Mouse (Mus musculus): ENCODE data around the gene Gm28557. TPM values are rescaled to one million over a fixed set of nuclear protein-coding genes. Genes with fewer than 3 reads are reported as not detected.

The Gm28557 gene
- total RNA-seq (2023) = 4.1 TPM

DNA sequence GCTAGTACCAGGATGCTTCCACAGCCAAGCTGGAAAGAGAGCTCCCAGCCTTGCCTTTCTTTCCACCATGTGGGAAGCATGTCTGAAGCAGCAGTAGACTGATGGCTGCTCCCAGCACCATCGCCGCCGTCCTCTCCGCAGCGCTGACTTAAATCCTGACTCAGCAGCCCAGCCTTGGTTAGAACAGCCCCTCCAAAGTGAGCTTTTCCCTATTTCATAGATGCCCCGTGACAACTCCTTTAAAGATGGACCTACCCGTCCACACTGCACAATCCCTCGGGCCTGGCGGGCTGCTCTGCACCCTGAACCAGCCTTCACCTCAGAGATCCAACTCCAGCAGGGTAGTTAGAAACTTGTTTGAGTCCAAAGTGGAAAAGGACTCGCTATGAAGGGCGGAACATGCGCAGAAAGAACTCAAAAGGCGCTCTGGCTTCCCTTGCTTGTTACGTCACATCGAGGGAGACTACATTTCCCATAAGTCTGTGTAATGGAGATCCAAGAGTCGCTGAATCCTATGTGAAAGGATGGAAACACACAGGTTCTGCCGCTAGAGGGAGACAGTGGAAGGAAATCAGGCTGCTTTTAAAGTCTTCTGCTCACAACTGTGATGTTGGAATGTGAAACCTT, at the start of gene Gm28557:
TSS of gene Gm28557 (minus strand) at position 411 of the 627 bp plus-strand sequence.

DNA sequence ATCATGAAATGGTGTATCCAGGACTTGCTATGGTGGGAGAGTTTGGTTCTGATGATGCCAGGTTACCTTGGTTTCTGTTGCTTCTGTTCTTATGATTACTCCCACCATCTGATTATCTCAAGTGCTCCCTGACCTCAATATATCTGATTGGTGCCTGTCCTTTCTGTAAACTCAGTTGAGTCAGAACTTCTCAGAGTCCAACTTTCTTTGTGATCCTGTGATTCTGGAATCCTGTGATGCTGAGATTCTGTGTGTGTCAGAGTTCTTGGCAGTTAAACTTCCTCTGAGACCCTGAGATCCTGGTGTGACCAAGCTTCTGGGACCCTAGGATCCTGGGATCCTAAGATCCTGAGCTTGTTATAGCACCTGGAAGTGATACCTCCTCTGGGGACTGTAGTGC, 13.0 kb upstream of the Gm28557 start, which contains the start of gene Zfp759:
TSS of gene Zfp759 (plus strand) at position 301 of the 400 bp plus-strand sequence.

DNA sequence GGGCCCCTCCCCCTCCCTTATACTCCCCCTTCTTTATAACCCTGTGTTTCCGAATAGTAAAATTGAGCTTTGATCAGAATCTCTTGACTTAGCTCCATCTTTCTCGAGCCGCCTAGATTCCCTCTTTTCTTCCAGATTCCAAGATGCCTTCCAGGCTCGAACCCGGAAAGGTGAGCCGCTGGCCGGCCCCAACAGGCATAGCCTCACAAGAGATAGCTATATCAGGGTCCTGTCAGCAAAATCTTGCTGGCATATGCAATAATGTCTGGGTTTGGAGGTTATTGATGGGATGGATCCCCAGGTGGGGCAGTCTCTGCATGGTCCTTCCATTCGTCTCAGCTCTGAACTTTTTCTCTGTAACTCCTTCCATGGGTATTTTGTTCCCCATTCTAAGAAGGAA, 7.8 kb upstream of the Gm28557 start, which contains the start of gene Rslcan18:
TSS of gene Rslcan18 (minus strand) at position 101 of the 400 bp plus-strand sequence.

DNA sequence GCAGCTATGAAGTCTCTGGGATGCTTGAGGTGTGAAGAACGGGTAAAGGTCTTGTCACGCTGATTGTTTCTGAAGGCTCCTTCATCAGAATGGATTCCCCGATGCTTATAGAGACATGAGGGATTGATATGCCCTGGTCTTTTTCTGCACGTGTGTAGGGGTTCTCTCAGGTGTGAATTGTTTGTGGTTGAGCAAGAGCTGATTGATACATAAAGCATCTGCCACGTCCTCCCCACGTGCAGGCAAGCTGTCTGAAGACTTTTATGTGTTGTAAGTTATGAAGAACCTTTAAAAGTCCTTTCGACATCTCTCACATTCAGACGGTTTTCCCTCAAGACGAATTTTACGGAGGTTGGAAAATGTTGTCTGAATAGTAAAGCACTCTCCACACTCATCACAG, 10.5 kb downstream of the Gm28557 start, which contains the start of gene Zfp708:
TSS of gene Zfp708 (minus strand) at position 101 of the 400 bp plus-strand sequence.

DNA sequence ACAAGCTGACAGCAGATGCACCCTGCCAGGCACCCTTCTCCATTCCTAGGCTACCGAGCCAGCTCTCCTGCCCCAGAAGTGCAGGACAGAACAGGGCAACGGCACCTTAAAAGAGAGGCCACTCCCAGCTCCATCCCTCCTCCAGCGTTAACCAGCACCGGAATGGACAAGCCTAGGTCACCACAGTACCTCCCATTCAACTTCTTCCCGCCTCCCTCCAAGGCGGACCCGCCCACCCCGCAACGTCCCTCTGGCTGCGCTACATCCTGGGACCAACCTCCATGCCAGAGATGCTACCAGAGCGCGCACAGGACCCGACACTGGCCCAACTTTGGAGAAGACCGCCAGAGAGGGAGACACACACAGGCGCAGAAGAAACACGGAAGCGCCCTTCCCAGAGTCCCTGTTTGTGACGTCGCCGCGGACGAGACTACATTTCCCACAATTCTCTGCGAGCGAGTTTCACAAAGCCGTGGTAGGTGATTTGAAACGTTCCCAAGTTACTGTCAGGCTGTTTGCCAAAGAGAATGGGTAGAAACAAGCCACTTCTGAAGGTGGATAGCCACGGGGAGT, 47.5 kb downstream of the Gm28557 start, which contains the start of gene Zfp712:
TSS of gene Zfp712 (minus strand) at position 385 of the 573 bp plus-strand sequence.

Other genes starting within 250 kb of the Gm28557 start
- gene Gm10767, start 203.7 kb downstream of the Gm28557 start, total RNA-seq (2023) = 1.7 TPM
- 4.1 TPM for gene Zfp712, start 47.4 kb downstream of the Gm28557 start, total RNA-seq (2023)
- gene Zfp708, start 10.6 kb downstream of the Gm28557 start, total RNA-seq (2023) = not detected
- gene Rslcan18, start 7.7 kb upstream of the Gm28557 start, total RNA-seq (2023) = not detected
- 3.9 TPM for gene Zfp759, start 13.1 kb upstream of the Gm28557 start, total RNA-seq (2023)
- 8.6 TPM for gene Rsl1, start 64.6 kb upstream of the Gm28557 start, total RNA-seq (2023)
- 1.3 TPM for gene Zfp455, start 85.9 kb upstream of the Gm28557 start, total RNA-seq (2023)
- gene Zfp458, start 169.9 kb upstream of the Gm28557 start, total RNA-seq (2023) = 2.2 TPM
- gene Zfp457, start 197.9 kb upstream of the Gm28557 start, total RNA-seq (2023) = 1.4 TPM
- 12.2 TPM for gene Zfp595, start 224.0 kb upstream of the Gm28557 start, total RNA-seq (2023)

Data from CD8-positive naive resting alpha-beta T cell, adult 57 days (primary cell).